Mouse (Mus musculus): ENCODE measurements around the gene Msh6. TPM values are rescaled to one million over a fixed set of nuclear protein-coding genes. Genes with fewer than 3 reads are reported as not detected.
"Not testable (repeated sequence)": the region's sequence is repeated elsewhere in the genome, so short reads cannot be mapped to it uniquely, and the experiment has no call there.

Msh6 gene
- polyA plus RNA-seq, 1 experiment from 2014 or later: 11.6 TPM

DNA sequence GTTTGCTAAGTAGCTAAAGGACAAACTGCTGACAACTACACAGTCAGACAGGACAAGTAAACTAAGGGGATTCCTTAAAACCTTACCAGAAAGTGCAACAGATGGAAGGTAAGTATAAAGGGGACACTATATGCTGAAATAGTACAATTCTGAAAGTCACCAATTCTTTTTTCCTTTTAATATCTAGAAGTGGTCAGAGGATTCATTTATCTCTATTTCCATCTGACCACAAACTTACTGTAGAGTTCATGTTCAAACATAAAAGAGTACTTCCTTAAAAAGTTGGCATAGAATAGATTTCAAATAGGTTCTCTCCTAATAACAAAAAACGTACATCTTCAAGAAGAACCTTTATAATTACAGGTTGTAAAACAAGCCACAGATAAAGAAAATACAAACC lies 18.5 kb downstream of the Msh6 start:
- TF ChIP-seq EP300 (optimal IDR thresholded peaks at IDR 0.05) (no peak), CTCF (IDR thresholded peaks at IDR 0.05; ENCODE audit: low read depth) (no peak)
- no peaks in the 10 kb centered on the region for H3K9me3 ChIP-seq (ENCODE audit: control insufficient read depth, low read length)
- no peak overlapping the region for H3K4me3 ChIP-seq (ENCODE audit: low read depth, low read length)
- H3K27ac ChIP-seq (replicated peaks): no peak overlapping the region
- peaks cover 11% of the 10 kb centered on the region; the same call in 1 of the 2 replicates for H3K36me3 ChIP-seq (ENCODE audit: control insufficient read depth, insufficient read depth, low read length)
- no peak overlapping the region for H3K9ac ChIP-seq (ENCODE audit: low read length)
- H3K4me2 ChIP-seq (replicated peaks; ENCODE audit: low read depth): no peak overlapping the region
- ATAC-seq (ENCODE audit: low FRiP score, low TSS enrichment) (no peak), DNase-seq (ENCODE audit: low spot score) (no peak)
- WGBS: 68% methylated on average over 1 of the region's 1 CpGs
- H3K27me3 ChIP-seq (ENCODE audit: control insufficient read depth, insufficient read depth, low read length): no peaks in the 10 kb centered on the region
- H3K4me1 ChIP-seq (replicated peaks; ENCODE audit: control insufficient read depth, insufficient read depth): no peaks in the 10 kb centered on the region

DNA sequence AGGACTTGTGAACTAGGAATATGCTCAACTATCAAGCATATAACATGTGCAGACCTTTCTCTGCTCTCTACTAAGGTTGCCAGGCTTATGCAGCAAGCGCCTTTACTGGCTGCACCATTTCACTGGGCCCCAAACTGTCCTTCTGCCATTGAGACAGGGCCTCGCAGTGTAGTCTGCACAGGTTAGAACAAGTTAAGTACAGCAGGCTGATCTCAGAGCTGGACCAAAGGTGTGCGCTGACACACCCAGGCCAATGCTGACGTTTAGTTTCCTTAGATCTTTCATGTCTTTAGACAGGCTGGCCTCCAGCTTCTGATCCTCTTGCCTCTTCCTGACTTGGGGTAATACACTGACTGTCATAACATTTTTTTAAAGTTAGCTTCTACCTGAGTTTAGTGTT lies 22.9 kb downstream of the Msh6 start:
- 75% methylated on average over 4 of the region's 4 CpGs for WGBS
- H3K4me2 ChIP-seq (replicated peaks; ENCODE audit: low read depth): no peak overlapping the region

GRCm38 (mm10) chr17:88004892-88005291 lies 30.0 kb downstream of the Msh6 start:
- Histone ChIP-seq H3K4me3 (ENCODE audit: low read depth, low read length) (no peak overlapping the region), H3K36me3 (ENCODE audit: control insufficient read depth, insufficient read depth, low read length) (peaks cover 19% of the 10 kb centered on the region; the same call in 1 of the 2 replicates), H3K4me1 (replicated peaks; ENCODE audit: control insufficient read depth, insufficient read depth) (no peaks in the 10 kb centered on the region), H3K9me3 (ENCODE audit: control insufficient read depth, low read length) (no peaks in the 10 kb centered on the region), H3K4me2 (replicated peaks; ENCODE audit: low read depth) (no peak overlapping the region), H3K27me3 (ENCODE audit: control insufficient read depth, insufficient read depth, low read length) (no peaks in the 10 kb centered on the region), H3K27ac (replicated peaks) (no peak overlapping the region), H3K9ac (ENCODE audit: low read length) (no peak overlapping the region)
- WGBS: 95% methylated on average over 1 of the region's 1 CpGs
- DNase-seq (ENCODE audit: low spot score) (no peak), ATAC-seq (ENCODE audit: low FRiP score, low TSS enrichment) (no peak)
- TF ChIP-seq EP300 (optimal IDR thresholded peaks at IDR 0.05) (no peak), CTCF (IDR thresholded peaks at IDR 0.05; ENCODE audit: low read depth) (no peak)

More for the DNA sequence above, 22.9 kb downstream of the Msh6 start:
- Histone ChIP-seq H3K27ac (replicated peaks) (0 out of 2 replicates have a peak overlapping the region, but pooled peaks have one; percentile 25), H3K9ac (ENCODE audit: low read length) (no peak overlapping the region), H3K36me3 (ENCODE audit: control insufficient read depth, insufficient read depth, low read length) (peaks cover 8% of the 10 kb centered on the region; the same call in 1 of the 2 replicates), H3K4me3 (ENCODE audit: low read depth, low read length) (no peak overlapping the region), H3K4me1 (replicated peaks; ENCODE audit: control insufficient read depth, insufficient read depth) (no peaks in the 10 kb centered on the region), H3K27me3 (ENCODE audit: control insufficient read depth, insufficient read depth, low read length) (no peaks in the 10 kb centered on the region), H3K9me3 (ENCODE audit: control insufficient read depth, low read length) (no peaks in the 10 kb centered on the region)
- DNase-seq (ENCODE audit: low spot score) (no peak), ATAC-seq (ENCODE audit: low FRiP score, low TSS enrichment) (peak; percentile 78)
- TF ChIP-seq EP300 (optimal IDR thresholded peaks at IDR 0.05) (no peak), CTCF (IDR thresholded peaks at IDR 0.05; ENCODE audit: low read depth) (no peak)

DNA sequence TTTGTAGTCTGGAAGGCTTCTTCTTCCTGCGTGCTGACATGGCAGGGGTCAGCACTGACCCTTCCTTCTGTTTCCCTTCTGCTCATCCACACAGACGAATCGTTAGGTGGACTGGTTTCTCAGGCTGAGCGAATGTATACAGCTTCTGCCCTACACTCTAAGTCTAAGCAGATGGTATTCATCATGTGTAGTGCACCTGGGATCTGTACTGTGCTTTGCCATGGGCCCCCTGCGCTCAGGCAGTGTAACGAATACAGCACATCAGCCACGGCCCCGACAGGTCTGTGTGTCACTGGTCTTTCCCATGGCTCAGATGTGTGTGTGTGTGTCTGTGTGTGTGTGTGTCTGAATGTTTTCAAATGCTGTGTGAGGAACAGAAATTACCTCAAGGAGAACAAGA lies 32.1 kb downstream of the Msh6 start:
- no peaks in the 10 kb centered on the region for H3K4me1 ChIP-seq (replicated peaks; ENCODE audit: control insufficient read depth, insufficient read depth)
- ATAC-seq (ENCODE audit: low FRiP score, low TSS enrichment): no peak
- no peak overlapping the region for H3K4me3 ChIP-seq (ENCODE audit: low read depth, low read length)
- H3K9me3 ChIP-seq (ENCODE audit: control insufficient read depth, low read length): no peaks in the 10 kb centered on the region
- no peak for DNase-seq (ENCODE audit: low spot score)
- no peak overlapping the region for H3K4me2 ChIP-seq (replicated peaks; ENCODE audit: low read depth)
- H3K27me3 ChIP-seq (ENCODE audit: control insufficient read depth, insufficient read depth, low read length): no peaks in the 10 kb centered on the region
- TF ChIP-seq CTCF (IDR thresholded peaks at IDR 0.05; ENCODE audit: low read depth) (no peak), EP300 (optimal IDR thresholded peaks at IDR 0.05) (no peak)
- H3K27ac ChIP-seq (replicated peaks): no peak overlapping the region
- peaks cover 11% of the 10 kb centered on the region; the same call in 1 of the 2 replicates for H3K36me3 ChIP-seq (ENCODE audit: control insufficient read depth, insufficient read depth, low read length)
- WGBS: 61% methylated on average over 8 of the region's 8 CpGs
- H3K9ac ChIP-seq (ENCODE audit: low read length): no peak overlapping the region

- Histone ChIP-seq H3K4me1 (replicated peaks; ENCODE audit: control insufficient read depth, insufficient read depth) (no peaks in the 10 kb centered on the region), H3K4me3 (ENCODE audit: low read depth, low read length) (no peak overlapping the region), H3K9ac (ENCODE audit: low read length) (no peak overlapping the region), H3K4me2 (replicated peaks; ENCODE audit: low read depth) (no peak overlapping the region), H3K27ac (replicated peaks) (no peak overlapping the region), H3K27me3 (ENCODE audit: control insufficient read depth, insufficient read depth, low read length) (no peaks in the 10 kb centered on the region), H3K9me3 (ENCODE audit: control insufficient read depth, low read length) (no peaks in the 10 kb centered on the region), H3K36me3 (ENCODE audit: control insufficient read depth, insufficient read depth, low read length) (no peaks in the 10 kb centered on the region; the same call in 1 of the 2 replicates)
- no peak for TF ChIP-seq CTCF (IDR thresholded peaks at IDR 0.05; ENCODE audit: low read depth)
- no peak for TF ChIP-seq EP300 (optimal IDR thresholded peaks at IDR 0.05)
- ATAC-seq (ENCODE audit: low FRiP score, low TSS enrichment) (no peak), DNase-seq (ENCODE audit: low spot score) (no peak)
- WGBS: 69% methylated on average over 1 of the region's 1 CpGs
Measured at GRCm38 (mm10) chr17:88014456-88014855, 39.6 kb downstream of the Msh6 start.

GRCm38 (mm10) chr17:88016027-88016426 lies 41.2 kb downstream of the Msh6 start:
- not testable (repeated sequence) for H3K36me3 ChIP-seq (ENCODE audit: control insufficient read depth, insufficient read depth, low read length); H3K4me3 ChIP-seq (ENCODE audit: low read depth, low read length); H3K27me3 ChIP-seq (ENCODE audit: control insufficient read depth, insufficient read depth, low read length); DNase-seq (ENCODE audit: low spot score); H3K4me1 ChIP-seq (replicated peaks; ENCODE audit: control insufficient read depth, insufficient read depth); H3K9me3 ChIP-seq (ENCODE audit: control insufficient read depth, low read length); H3K4me2 ChIP-seq (replicated peaks; ENCODE audit: low read depth); H3K27ac ChIP-seq (replicated peaks); ATAC-seq (ENCODE audit: low FRiP score, low TSS enrichment); H3K9ac ChIP-seq (ENCODE audit: low read length)
- WGBS: 92% methylated on average over 8 of the region's 8 CpGs
